Mouse (Mus musculus) CD4-positive helper T cell, adult 2 months (primary cell): ENCODE measurements around the gene Smarcb1.

Experiments used
- DNase-seq: peaks from one replicate; pipeline ENCODE4 v3.0.0-alpha.2; 2012; ENCODE audit warnings: low read depth, missing footprints, low spot score

Smarcb1 gene

GRCm38 (mm10) chr10:75856155-75856907 lies 65.1 kb downstream of the Smarcb1 start:
- DNase-seq, result no peak

- no peak for DNase-seq
Measured at GRCm38 (mm10) chr10:75855416-75855981, 65.9 kb downstream of the Smarcb1 start.

GRCm38 (mm10) chr10:75854791-75855190 lies 66.6 kb downstream of the Smarcb1 start:
- no peak for DNase-seq

GRCm38 (mm10) chr10:75854096-75854495 lies 67.3 kb downstream of the Smarcb1 start:
- DNase-seq, result no peak

- peak; percentile 85 for DNase-seq
Measured at GRCm38 (mm10) chr10:75853452-75853851, 68.0 kb downstream of the Smarcb1 start.

- no peak for DNase-seq
Measured at GRCm38 (mm10) chr10:75852539-75853125, 68.8 kb downstream of the Smarcb1 start.

- DNase-seq, result no peak
Measured at GRCm38 (mm10) chr10:75851681-75852080, 69.7 kb downstream of the Smarcb1 start.

- DNase-seq, result no peak
Measured at GRCm38 (mm10) chr10:75851076-75851475, 70.3 kb downstream of the Smarcb1 start.

- DNase-seq, result no peak
Measured at GRCm38 (mm10) chr10:75848382-75848781, 73.0 kb downstream of the Smarcb1 start.
